Mouse (Mus musculus) bone marrow macrophage, adult 2 months (primary cell): ENCODE data around the gene Mterf1b.

ENCODE experiments used
- CTCF ChIP-seq: IDR thresholded peaks from 2 replicates; pipeline ENCODE4 v1.5.1; 2012; ENCODE audit warnings: low read depth, mild to moderate bottlenecking, low read length, moderate library complexity
- POLR2A ChIP-seq: IDR thresholded peaks from 2 replicates; pipeline ENCODE4 v1.6.1; 2012; ENCODE audit warnings: mild to moderate bottlenecking, low read depth, low read length, borderline replicate concordance

GRCm38 (mm10) chr5:4193247-4193628, 1.1 kb downstream of the Mterf1b start:
- TF ChIP-seq CTCF (no peak), POLR2A (no peak)
